Mouse (Mus musculus): ENCODE measurements around the gene Defb6.

Defb6 gene

GRCm38 (mm10) chr8:19225161-19225560 lies at the start of gene Defb6:
Gene Defb6 (plus strand): TSS chr8:19225478.
- no peak for DNase-seq (ENCODE audit: low read depth, low spot score)

DNA sequence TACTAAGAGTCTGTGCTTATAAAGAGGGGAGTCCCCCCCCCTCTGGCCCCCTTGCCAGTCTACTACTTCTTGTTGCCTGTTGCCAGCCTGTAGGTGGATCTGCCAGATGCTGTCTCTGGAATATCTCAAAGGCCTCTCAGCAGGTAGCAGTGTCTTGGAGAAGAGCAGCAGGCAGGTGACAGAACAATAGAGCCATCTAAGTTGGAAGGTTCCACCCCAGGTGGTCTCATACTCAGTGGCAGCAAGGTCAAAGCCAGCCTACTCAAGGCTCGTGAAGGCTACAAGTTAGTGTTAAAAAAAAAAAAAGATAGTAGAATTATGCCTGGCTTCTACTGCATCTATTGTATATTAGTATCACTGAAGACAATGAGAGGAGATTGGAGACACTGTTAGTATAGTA lies 12.8 kb downstream of the Defb6 start:
- DNase-seq (ENCODE audit: low read depth, low spot score): no peak

DNA sequence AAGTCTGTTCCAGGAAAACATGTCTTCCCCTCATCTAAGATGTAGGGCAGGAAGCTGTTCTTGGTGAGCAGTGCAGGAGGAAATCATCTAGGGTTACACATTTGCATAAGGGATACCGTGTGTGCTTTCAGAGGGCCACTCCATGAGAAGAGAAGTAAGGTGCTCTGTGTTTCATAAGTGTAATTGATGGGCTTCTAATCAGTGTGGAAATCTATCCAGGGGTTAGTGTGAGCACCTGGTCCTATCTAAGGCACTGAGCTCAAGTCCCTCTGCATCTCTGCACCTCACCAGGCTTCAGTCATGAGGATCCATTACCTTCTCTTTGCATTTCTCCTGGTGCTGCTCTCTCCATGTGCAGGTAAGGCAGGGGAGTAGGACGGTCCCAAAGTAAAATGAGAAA lies 14.3 kb downstream of the Defb6 start, which contains the start of gene Defb46:
Gene Defb46 (plus strand): TSS at position 301 of the 400 bp plus-strand sequence.
- DNase-seq (ENCODE audit: low read depth, low spot score): no peak

DNA sequence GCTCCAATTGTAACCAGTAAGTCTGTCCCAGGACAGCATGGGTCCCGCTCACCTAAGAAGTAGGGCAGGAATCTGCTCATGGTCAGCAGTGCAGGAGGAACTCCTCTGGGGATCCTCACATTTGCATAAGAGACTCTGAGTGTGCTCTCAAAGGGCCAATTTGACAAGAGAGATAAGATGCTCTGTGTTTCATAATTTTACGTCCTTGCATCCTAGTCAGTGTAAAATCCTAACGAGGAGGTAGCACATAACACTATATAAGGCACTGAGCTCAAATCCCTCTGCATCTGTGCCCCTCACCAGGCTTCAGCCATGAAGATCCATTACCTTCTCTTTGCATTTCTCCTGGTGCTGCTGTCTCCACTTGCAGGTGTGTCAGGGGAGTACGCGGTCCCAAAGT lies 22.0 kb downstream of the Defb6 start, which contains the start of gene Defb5:
Gene Defb5 (plus strand): TSS at position 301 of the 400 bp plus-strand sequence.
- DNase-seq (ENCODE audit: low read depth, low spot score): no peak

DNA sequence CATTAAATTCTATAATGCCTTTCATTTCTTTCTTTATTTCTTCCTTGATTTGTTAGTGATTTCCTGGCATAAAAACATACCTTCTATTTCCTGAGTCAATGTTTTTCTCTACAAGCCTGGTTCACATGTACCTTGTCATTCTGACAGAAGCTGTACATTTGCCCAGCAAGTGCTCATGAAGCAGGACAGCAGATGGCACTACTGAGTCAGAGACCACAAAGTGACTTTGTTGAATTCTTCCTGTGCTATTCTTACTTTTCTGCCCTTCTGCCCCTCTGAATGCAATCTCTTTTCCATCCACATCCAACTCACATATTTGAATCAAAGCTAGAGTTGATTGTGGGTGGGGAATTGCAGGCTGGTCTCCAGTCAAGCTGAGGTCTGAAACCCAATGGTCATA lies 32.9 kb downstream of the Defb6 start:
- DNase-seq (ENCODE audit: low read depth, low spot score): no peak

- no peak for DNase-seq (ENCODE audit: low read depth, low spot score)
These were observed 34.4 kb downstream of the Defb6 start for GRCm38 (mm10) chr8:19259667-19260066.
